Mouse (Mus musculus) spleen, adult 12 weeks (tissue): ENCODE results near the gene Pde4b.
"Not testable (repeated sequence)": the region's sequence is repeated elsewhere in the genome, so short reads cannot be mapped to it uniquely, and the experiment has no call there.

Source experiments
- DNase-seq: peaks from one replicate; pipeline ENCODE4 v3.0.0; 2022; ENCODE audit warnings: low spot score

The Pde4b gene

DNA sequence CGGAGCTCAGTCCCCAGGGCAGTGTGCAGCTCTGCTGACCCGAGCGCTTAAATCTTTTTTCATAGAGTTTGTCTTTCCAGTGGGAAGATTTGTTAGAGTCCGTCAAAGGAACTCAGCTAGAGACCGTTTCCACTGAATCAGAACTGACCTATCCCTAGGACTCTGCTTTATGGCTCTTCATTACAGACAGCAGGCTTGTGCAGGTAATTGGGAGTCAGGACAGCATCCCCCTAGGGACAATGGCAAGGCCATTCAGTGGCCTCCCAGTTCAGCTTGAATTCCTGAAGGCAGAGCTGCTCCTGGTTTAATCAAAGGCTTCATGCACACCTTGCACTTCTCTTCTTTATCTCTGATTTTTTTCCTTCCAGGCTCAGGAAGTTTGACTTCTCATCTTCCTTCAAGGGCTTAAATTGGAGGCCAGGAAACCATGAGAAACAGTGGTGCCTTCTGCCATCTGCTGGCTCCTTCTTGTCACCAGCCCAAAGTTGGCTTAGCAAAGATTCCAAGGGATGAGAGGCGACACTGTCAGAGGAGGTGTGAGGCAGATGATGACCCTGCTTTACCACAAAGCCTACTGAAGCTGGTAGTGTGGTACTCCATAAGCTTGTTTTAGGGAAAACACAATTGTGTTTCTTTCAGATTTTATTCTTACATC lies 393.6 kb downstream of the Pde4b start:
- no peak for DNase-seq

- DNase-seq: no peak
These were observed 396.1 kb downstream of the Pde4b start for GRCm38 (mm10) chr4:102483354-102484018.

DNA sequence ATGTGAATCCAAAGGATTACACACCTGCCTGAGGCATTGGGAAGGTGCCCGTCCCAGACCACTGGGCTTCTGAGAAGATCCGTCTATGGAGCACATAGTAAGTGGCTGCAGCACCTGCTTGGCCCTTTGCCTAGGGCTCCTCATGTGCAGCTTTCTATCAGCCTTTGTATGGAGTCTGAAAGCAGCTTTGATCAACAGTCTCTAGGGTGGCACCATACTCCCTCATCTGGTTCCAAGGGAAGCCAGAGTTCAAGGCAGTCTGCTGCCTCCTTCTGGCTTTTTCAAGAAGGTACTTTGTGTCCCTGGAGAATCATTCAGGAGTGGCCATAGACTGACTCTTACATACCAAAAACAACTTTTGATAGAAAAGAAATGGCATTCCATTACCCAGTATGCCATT lies 397.4 kb downstream of the Pde4b start:
- no peak for DNase-seq

DNA sequence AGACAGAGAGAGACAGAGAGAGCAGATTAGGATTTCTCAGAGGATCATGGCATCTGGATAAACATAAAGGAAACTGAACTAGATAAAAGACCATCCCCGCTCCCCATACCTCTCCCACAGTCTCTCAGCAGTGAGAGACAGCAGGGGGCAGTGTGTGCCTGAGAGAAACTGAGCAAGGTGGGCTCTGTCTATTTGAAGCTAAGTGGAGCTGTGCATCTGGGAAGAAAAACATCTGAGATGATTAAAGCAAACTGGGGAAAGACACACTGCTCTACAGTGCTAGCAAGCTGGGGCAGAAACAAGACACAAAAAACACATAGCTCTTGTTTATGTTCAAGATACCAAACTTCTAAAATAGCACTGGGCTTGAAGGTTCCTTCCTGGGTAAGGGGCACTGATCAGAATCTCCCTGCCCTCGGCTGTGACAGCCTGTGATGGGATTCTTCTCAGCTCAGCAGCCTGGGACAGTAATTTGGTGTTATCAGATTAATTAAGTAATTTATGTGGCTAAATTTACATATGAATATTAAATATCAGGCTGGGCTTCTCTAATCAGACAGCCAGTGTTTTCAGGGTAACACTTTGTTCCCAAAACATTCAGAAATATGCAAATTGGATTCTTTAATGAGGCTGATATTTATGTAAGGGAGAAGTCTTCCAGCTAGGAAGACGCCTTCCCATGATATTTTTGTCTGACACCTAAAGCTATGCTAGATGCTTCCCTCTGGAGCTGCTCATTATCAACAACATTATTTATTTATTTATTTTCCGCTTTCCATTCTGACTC lies 399.0 kb downstream of the Pde4b start:
- no peak for DNase-seq

DNA sequence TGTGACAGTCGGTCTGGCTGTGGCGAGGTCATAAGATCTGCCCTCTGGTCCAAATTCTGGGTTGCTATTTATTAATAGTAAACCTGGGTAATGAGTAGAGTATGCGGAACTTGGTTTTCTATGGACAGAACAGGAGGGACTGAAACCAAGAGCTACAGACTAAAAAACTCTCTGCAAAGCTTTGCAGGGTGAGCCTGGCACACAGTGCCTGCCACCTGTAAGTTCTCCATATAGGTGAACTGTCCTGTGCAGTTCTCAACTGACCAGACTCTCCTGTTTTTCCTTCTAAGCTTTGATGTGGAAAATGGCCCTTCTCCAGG lies 399.5 kb downstream of the Pde4b start:
- no peak for DNase-seq

GRCm38 (mm10) chr4:102488000-102488399 lies 400.7 kb downstream of the Pde4b start:
- no peak for DNase-seq

GRCm38 (mm10) chr4:102491468-102492123 lies 404.3 kb downstream of the Pde4b start:
- DNase-seq: no peak

- DNase-seq: no peak
These were observed 405.6 kb downstream of the Pde4b start for GRCm38 (mm10) chr4:102492911-102493310.

- DNase-seq: no peak
These were observed 406.2 kb downstream of the Pde4b start for GRCm38 (mm10) chr4:102493342-102494128.

DNA sequence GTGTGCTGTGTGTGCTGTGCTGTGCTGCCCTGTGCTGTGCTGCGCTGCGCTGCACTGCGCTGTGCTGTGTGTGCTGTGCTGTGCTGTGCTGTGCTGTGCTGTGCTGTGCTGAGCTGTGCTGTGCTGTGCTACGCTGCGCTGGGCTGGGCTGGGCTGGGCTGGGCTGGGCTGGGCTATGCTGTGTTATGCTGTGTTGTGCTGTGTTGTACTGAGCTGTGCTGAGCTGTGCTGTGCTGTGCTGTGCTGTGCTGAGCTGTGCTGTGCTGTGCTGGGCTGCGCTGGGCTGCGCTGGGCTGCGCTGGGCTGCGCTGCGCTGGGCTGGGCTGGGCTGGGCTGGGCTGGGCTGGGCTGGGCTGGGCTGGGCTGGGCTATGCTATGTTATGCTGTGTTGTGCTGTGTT lies 406.9 kb downstream of the Pde4b start:
- not testable (repeated sequence) for DNase-seq

DNA sequence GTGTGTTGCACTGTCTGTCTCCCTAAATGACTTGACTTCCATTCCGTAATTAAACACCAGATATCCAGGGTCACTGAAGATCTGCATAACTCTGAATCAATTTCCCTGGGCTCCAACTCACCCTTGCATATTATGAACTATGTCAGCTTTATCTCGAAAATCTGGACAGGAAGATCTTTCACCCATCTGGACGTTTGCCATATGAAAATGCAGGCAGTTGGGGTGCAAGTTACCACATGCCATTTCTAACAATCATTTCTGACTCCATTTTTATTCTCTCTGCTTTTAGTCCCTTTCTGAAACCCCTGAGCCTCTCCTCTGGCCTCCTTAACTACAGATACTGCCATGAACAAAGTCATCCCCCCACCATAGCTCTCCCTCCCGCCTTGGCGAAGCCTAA lies 407.7 kb downstream of the Pde4b start:
- DNase-seq: no peak

GRCm38 (mm10) chr4:102495474-102495873 lies 408.1 kb downstream of the Pde4b start:
- DNase-seq: no peak

DNA sequence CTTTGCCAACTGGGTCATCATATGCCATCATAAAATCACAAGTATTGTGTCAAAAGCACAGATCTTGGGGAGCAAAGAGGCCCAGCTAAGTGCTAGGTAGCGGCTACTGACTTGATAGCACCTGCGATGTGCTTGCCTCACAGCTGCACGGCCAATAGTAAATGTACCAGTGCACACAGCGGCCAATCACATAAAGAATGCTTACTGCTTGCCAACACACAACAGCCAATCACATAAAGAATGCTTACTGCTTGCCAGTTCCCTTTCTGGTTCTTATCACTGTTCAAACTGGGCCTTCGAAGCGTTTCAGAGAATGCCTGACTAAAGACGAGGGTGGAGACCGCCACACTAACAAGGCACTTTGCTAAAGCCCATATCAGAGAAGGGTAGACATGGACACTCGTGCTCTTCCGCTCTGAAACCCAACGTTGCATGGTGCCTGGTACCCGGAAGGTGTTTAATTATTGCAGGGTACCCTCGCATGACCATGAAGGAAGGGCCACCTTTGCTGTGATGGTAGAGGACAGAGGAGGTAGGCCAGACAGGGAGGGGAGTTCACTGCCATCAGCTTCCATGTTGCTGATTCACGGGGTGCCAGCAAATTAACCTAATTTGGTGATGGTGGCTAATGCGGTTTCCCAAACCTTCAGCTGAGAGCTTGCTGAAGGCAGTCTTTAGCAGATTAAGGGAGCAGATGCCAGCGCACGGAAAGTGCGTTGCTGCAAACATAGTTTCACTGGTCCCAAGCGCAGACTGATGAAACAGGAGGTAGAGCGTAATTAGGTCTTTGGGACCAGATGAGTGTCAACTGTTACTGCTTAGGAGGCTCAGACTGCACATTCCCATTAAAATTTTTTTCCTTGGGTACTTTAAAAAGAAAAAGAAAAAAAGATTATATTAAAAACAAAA lies 409.2 kb downstream of the Pde4b start:
- DNase-seq: no peak

- no peak for DNase-seq
These were observed 409.9 kb downstream of the Pde4b start for GRCm38 (mm10) chr4:102497221-102497620.

DNA sequence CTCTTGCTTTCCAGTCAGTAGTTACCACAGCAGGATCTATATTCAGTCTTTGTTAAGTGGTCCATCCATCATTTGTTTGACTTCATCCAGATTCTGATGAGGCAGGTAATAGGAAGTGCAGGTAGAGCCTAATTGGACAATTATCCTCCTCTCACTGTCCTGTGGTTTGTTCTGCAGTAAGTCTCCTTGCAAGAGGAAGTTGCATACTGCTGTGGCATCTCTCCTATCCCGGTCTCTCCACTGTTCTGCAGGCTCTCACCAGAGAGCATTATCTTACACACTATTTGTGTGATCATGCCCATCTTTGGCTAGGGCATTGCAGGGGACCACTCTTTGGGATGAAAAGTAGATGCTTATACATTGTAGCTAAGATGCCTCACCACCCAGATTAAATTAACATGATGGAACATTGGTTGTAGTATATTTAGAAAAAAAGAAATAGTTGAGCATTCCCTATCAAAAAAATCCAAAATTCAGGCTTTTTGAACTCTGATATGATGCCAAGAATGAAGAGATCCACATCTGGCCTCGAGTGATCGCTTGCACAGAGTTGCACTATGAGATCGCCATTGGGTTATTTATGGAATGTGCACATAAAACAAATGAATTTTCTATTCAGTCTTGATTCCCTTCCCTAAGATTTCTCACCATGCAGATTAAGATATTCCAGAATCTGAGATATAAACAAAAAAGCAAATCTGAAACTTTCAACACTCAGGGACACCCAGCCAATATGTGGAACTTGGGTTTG lies 411.0 kb downstream of the Pde4b start:
- DNase-seq: no peak

DNA sequence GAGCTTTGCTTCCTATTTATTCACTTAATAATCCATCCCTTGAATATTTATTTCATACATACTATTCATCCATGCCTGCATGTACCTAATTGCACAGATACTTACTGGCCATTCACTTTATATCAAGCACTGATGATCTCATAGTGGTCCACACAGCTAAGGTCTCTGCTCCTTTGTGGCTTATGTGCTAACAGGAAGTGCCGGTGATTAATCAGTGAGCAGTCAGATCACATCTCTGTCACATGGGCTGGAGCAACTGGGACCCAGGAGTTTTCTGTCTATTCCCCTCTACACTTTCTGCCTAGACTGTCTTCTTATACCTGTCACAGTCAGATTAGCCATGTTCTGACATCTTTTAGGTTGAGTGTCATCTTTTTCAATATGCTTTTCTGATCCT lies 411.6 kb downstream of the Pde4b start:
- no peak for DNase-seq

GRCm38 (mm10) chr4:102505714-102506113 lies 418.4 kb downstream of the Pde4b start:
- DNase-seq: no peak

DNA sequence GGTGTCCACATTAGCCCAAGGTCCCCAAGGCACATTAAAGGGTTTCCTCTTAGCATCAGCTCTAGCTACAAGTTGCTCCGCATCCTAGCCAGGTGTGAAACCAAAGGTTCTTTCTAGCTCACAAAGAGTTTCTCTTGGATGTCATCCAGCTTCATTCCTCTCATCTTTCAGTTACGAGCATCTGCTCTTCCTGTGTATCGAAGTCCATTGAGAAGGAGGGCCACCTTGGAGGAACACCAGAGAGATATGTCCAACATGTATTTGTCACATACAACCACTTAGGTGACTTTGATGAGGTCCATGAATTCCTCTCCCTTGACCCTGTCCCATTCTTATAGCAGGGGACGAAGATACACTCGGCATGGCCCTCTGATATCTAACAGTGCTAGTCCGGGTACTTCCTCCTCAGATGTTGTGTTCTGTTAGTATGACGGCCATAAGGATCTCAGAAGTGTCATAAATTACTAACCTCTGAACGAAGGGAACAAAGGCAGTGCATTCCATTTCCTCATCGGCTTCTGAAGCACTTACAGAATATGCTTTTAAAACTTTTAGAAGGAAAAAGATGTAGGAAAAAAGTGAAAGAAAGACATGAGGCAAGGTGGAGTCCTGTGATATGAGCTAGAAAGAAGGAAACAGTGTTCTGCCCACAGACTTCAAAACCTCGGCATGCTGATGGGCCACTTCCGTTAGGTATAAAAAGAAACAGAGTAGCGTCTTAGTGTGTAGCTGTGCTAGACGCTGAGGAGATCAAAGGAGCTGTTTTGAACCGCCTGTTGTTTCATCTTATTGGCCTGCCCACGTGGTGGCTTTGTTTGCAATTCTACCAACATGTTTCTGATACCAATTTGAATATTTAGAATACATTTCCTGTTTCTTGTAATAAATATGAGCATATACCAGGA lies 419.3 kb downstream of the Pde4b start:
- peak; percentile 39 for DNase-seq

DNA sequence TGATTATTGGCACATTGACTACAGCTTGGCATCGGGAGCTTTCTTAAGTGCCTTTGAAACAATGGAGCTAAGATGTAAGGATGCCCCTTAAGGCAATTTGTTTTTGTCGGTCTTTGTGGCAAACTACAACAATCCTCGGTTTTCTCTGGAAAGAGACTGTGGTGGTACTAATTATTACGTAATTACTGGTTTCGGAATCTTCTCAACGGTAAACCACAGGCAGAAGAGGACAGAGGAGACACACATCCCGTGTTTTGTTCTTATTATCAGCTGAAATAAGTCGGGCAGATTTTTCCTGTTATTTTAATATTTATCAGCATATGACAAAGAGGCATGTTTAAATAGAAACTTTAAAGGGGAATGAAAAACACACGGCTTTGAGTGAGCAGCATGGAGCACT lies 420.0 kb downstream of the Pde4b start:
- no peak for DNase-seq
